ENCODE assay signal across 22 mouse cellular contexts in the genomic region with DNA sequence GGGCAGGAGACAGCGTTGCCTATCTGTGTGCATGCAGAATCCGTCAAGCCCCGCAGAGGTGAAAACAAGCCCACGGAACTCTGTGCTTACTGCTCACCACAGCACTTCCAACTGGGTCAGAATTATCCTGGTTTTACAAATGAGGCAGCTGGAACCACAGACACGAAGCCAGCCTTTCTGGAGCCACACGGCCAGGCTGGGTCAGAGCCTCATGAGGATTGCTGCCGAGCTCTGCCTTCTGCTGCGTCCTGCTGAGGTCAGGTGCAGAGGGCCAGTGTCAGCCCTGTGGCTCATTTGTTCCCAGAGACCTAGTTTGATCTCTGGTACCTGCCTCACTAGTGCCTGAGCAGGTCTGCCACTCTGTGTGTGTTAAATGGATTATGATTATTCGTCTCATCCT.
DNase-seq lines count a peak whose midpoint lies in the region; ATAC-seq and TF ChIP-seq lines count a peak whose summit lies in the region.
"Had no signal": no experiment of that assay in that cellular context is flagged by ENCODE, and none has a peak within 500 bp of the region (broad histone marks: within the 10 kb centered on the region; RNA-seq: fewer than 3 reads in every experiment).

No protein-coding gene starts in this region.

- no peak overlapping the region for H3K4me2 ChIP-seq in forebrain, postnatal 0 days (ENCODE audit: low read depth)
- no peak overlapping the region for H3K4me2 ChIP-seq in forebrain, embryonic 14.5 days (ENCODE audit: low read length)
- no peak overlapping the region for H3K4me2 ChIP-seq in limb, embryonic 13.5 days (replicated peaks)
- no peak overlapping the region for H3K4me2 ChIP-seq in midbrain, embryonic 16.5 days (ENCODE audit: low read length)
- H3K4me2 ChIP-seq in intestine, postnatal 0 days (replicated peaks; ENCODE audit: low read depth), result no peak overlapping the region

- H3K4me1 ChIP-seq in forebrain, postnatal 0 days (ENCODE audit: insufficient read depth), result 0 out of 2 replicates have a peak, but pooled peaks cover 6% of the 10 kb centered on the region
- peaks cover 9% of the 10 kb centered on the region; the same call in 1 of the 2 replicates for H3K4me1 ChIP-seq in forebrain, embryonic 14.5 days (ENCODE audit: control insufficient read depth, insufficient read depth, low read length)
- peaks cover 23% of the 10 kb centered on the region for H3K4me1 ChIP-seq in limb, embryonic 13.5 days
- H3K4me1 ChIP-seq in limb, embryonic 10.5 days, result peaks cover 17% of the 10 kb centered on the region
- H3K4me1 ChIP-seq in cerebellum, adult 2 months (ENCODE audit: control insufficient read depth, insufficient read depth, low read length), result peaks cover 19% of the 10 kb centered on the region
- peaks cover 36% of the 10 kb centered on the region for H3K4me1 ChIP-seq in midbrain, embryonic 16.5 days (ENCODE audit: control insufficient read depth, insufficient read depth, low read length)
- H3K4me1 ChIP-seq in intestine, postnatal 0 days (replicated peaks; ENCODE audit: control insufficient read depth, insufficient read depth, low read length), result 0 out of 2 replicates have a peak, but pooled peaks cover 3% of the 10 kb centered on the region

- no peak for TF ChIP-seq POLR2A in cerebellum, adult 2 months (IDR thresholded peaks at IDR 0.05; ENCODE audit: borderline replicate concordance, insufficient read depth, low read length)

- H3K4me3 ChIP-seq in forebrain, postnatal 0 days (ENCODE audit: low read depth, low read length), result no peak overlapping the region
- no peak overlapping the region for H3K4me3 ChIP-seq in forebrain, embryonic 14.5 days (ENCODE audit: low read depth, low read length)
- no peak overlapping the region for H3K4me3 ChIP-seq in limb, embryonic 13.5 days
- no peak overlapping the region for H3K4me3 ChIP-seq in limb, embryonic 10.5 days
- no peak overlapping the region for H3K4me3 ChIP-seq in cerebellum, adult 2 months (replicated peaks; ENCODE audit: insufficient read depth, low read depth, low read length)
- no peak overlapping the region for H3K4me3 ChIP-seq in midbrain, embryonic 16.5 days (ENCODE audit: low read depth, low read length)
- no peak overlapping the region for H3K4me3 ChIP-seq in intestine, postnatal 0 days (ENCODE audit: low read depth, low read length)
- H3K4me3 ChIP-seq: heart, embryonic 10.5 days had no signal

- 0 out of 2 replicates have a peak overlapping the region, but pooled peaks have one; percentile 29 for H3K27ac ChIP-seq in forebrain, postnatal 0 days (ENCODE audit: low read depth, low read length)
- H3K27ac ChIP-seq in forebrain, embryonic 14.5 days (ENCODE audit: low read depth, low read length), result no peak overlapping the region
- no peak overlapping the region for H3K27ac ChIP-seq in limb, embryonic 13.5 days
- no peak overlapping the region for H3K27ac ChIP-seq in limb, embryonic 10.5 days
- peak overlapping the region; percentile 51 for H3K27ac ChIP-seq in cerebellum, adult 2 months (ENCODE audit: insufficient read depth, low read length)
- peak overlapping the region; percentile 19; the same call in 1 of the 2 replicates for H3K27ac ChIP-seq in midbrain, embryonic 16.5 days (ENCODE audit: low read length)
- no peak overlapping the region for H3K27ac ChIP-seq in intestine, postnatal 0 days (ENCODE audit: low read depth, low read length)
- H3K27ac ChIP-seq: heart, embryonic 10.5 days had no signal

- H3K9ac ChIP-seq in forebrain, postnatal 0 days, result no peak overlapping the region
- H3K9ac ChIP-seq in forebrain, embryonic 14.5 days (ENCODE audit: low read length), result no peak overlapping the region
- H3K9ac ChIP-seq in limb, embryonic 13.5 days, result peak overlapping the region; percentile 43; the same call in 1 of the 2 replicates
- H3K9ac ChIP-seq in midbrain, embryonic 16.5 days (ENCODE audit: low read depth, low read length), result no peak overlapping the region
- no peak overlapping the region for H3K9ac ChIP-seq in intestine, postnatal 0 days (ENCODE audit: low read depth, low read length)
- H3K9ac ChIP-seq: liver, postnatal 0 days had no signal

- no peak for TF ChIP-seq CTCF in forebrain, postnatal 0 days (IDR thresholded peaks at IDR 0.05; ENCODE audit: low read depth)
- TF ChIP-seq CTCF in cerebellum, adult 2 months (IDR thresholded peaks at IDR 0.05; ENCODE audit: borderline replicate concordance, insufficient read depth, low read depth, low read length), result no peak
- no peak for TF ChIP-seq CTCF in intestine, postnatal 0 days (IDR thresholded peaks at IDR 0.05; ENCODE audit: low read depth)

- 75% methylated on average over 9 of the region's 9 CpGs for WGBS in forebrain, postnatal 0 days
- 81% methylated on average over 9 of the region's 9 CpGs for WGBS in forebrain, embryonic 14.5 days
- WGBS in limb, embryonic 13.5 days, result 70% methylated on average over 9 of the region's 9 CpGs
- WGBS in limb, embryonic 10.5 days, result 82% methylated on average over 9 of the region's 9 CpGs
- 13% methylated on average over 9 of the region's 9 CpGs for WGBS in cerebellum, adult 2 months
- 54% methylated on average over 9 of the region's 9 CpGs for WGBS in midbrain, embryonic 16.5 days
- WGBS in intestine, postnatal 0 days, result 86% methylated on average over 9 of the region's 9 CpGs

- H3K27me3 ChIP-seq in forebrain, postnatal 0 days (ENCODE audit: insufficient read depth, low read length), result no peaks in the 10 kb centered on the region
- no peaks in the 10 kb centered on the region for H3K27me3 ChIP-seq in forebrain, embryonic 14.5 days (replicated peaks; ENCODE audit: control insufficient read depth, insufficient read depth, low read length)
- no peaks in the 10 kb centered on the region for H3K27me3 ChIP-seq in limb, embryonic 13.5 days
- no peaks in the 10 kb centered on the region for H3K27me3 ChIP-seq in limb, embryonic 10.5 days (ENCODE audit: low read depth, poor library complexity, severe bottlenecking)
- H3K27me3 ChIP-seq in cerebellum, adult 2 months (ENCODE audit: control insufficient read depth, insufficient read depth, low read length), result no peaks in the 10 kb centered on the region
- H3K27me3 ChIP-seq in midbrain, embryonic 16.5 days (ENCODE audit: control insufficient read depth, insufficient read depth, low read depth, low read length), result no peaks in the 10 kb centered on the region
- H3K27me3 ChIP-seq in intestine, postnatal 0 days (replicated peaks; ENCODE audit: control insufficient read depth, insufficient read depth, low read length), result no peaks in the 10 kb centered on the region
- H3K27me3 ChIP-seq: Patski had no signal

- H3K9me3 ChIP-seq in forebrain, postnatal 0 days (ENCODE audit: low read length), result no peaks in the 10 kb centered on the region
- H3K9me3 ChIP-seq in forebrain, embryonic 14.5 days (replicated peaks; ENCODE audit: control insufficient read depth, low read length), result no peaks in the 10 kb centered on the region
- no peaks in the 10 kb centered on the region for H3K9me3 ChIP-seq in limb, embryonic 13.5 days
- H3K9me3 ChIP-seq in limb, embryonic 10.5 days (replicated peaks), result no peaks in the 10 kb centered on the region
- H3K9me3 ChIP-seq in midbrain, embryonic 16.5 days (replicated peaks; ENCODE audit: control insufficient read depth, low read length, poor library complexity, severe bottlenecking), result no peaks in the 10 kb centered on the region
- no peaks in the 10 kb centered on the region for H3K9me3 ChIP-seq in intestine, postnatal 0 days (ENCODE audit: control insufficient read depth)
- H3K9me3 ChIP-seq: heart, embryonic 10.5 days had no signal

- ATAC-seq in forebrain, postnatal 0 days, result no peak
- no peak for ATAC-seq in forebrain, embryonic 14.5 days
- no peak for ATAC-seq in limb, embryonic 13.5 days (ENCODE audit: low FRiP score, low read depth)
- no peak for ATAC-seq in midbrain, embryonic 16.5 days
- ATAC-seq in intestine, postnatal 0 days, result no peak
- no peak for ATAC-seq in megakaryocyte, adult 5-6 weeks (ENCODE audit: poor library complexity, severe bottlenecking)
- ATAC-seq: activated CD4-positive, CD25-positive, alpha-beta regulatory T cell, adult 4 months; inflammation-experienced regulatory T-cells, adult 6 months; liver, postnatal 0 days; Patski had no signal

- H3K36me3 ChIP-seq in forebrain, postnatal 0 days (ENCODE audit: insufficient read depth), result no peaks in the 10 kb centered on the region
- H3K36me3 ChIP-seq in forebrain, embryonic 14.5 days (ENCODE audit: control insufficient read depth, insufficient read depth, low read length), result no peaks in the 10 kb centered on the region
- H3K36me3 ChIP-seq in limb, embryonic 13.5 days, result no peaks in the 10 kb centered on the region
- H3K36me3 ChIP-seq in limb, embryonic 10.5 days, result no peaks in the 10 kb centered on the region
- no peaks in the 10 kb centered on the region for H3K36me3 ChIP-seq in midbrain, embryonic 16.5 days (ENCODE audit: control insufficient read depth, insufficient read depth, low read length)
- no peaks in the 10 kb centered on the region for H3K36me3 ChIP-seq in intestine, postnatal 0 days (ENCODE audit: control insufficient read depth, insufficient read depth)
- H3K36me3 ChIP-seq: heart, embryonic 10.5 days had no signal

- DNase-seq in forebrain, postnatal 0 days, result no peak
- DNase-seq in forebrain, embryonic 14.5 days (ENCODE audit: low spot score), result no peak
- no peak for DNase-seq in limb, embryonic 10.5 days (ENCODE audit: low spot score)
- peak; percentile 59 to 64 for DNase-seq in cerebellum, adult 2 months
- DNase-seq: adrenal gland, postnatal 25 days; gastrocnemius, postnatal 14 days; heart, postnatal 10 days; kidney, adult 9 months; kidney, postnatal 4 days; liver; liver, postnatal 0 days; lung, postnatal 4 days; right cerebral cortex, adult 18-20 months; thymus, postnatal 4 days had no signal

Comparison
In these comparisons a context has a peak if more than half of its experiments do, and no peak if none do; other contexts are left out.
1. H3K27ac ChIP-seq: peak in forebrain, postnatal 0 days (single experiment), cerebellum, adult 2 months (single experiment) and midbrain, embryonic 16.5 days (single experiment); none in forebrain, embryonic 14.5 days (single experiment), limb, embryonic 13.5 days (single experiment), limb, embryonic 10.5 days (single experiment) and intestine, postnatal 0 days (single experiment).
2. DNase-seq: peak in cerebellum, adult 2 months (2 of 2); none in forebrain, postnatal 0 days (single experiment), forebrain, embryonic 14.5 days (single experiment) and limb, embryonic 10.5 days (single experiment).